Comparison of ENCODE assay signal across 26 mouse cellular contexts in the genomic region with DNA sequence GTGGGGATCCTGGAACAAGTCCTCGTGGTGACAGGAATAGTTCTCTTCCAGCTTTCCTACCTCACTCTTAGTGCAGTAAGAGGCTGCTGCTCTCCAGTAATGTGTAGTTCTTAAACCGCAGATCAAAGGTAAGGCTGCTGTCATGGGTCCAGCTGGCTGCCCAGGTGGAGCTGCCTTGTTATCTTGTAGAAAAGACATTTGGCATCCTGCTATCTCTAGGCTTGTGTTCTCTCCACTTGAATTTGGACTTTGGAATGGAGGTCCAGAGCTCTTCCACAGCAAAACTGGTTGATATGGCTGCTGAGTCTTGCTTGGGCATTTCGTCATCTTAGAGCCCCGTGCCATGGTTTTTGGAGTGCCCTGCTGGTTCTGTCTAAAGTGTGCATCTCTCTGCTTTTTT. TPM values are rescaled to one million over a fixed set of nuclear protein-coding genes. Genes with fewer than 3 reads are reported as not detected.
"Had no signal": no experiment of that assay in that cellular context is flagged by ENCODE, and none has a peak within 500 bp of the region (broad histone marks: within the 10 kb centered on the region; RNA-seq: fewer than 3 reads in every experiment).

No protein-coding gene starts in this region.

- H3K27me3 ChIP-seq: limb, embryonic 12.5 days; limb, embryonic 15.5 days; lung, embryonic 15.5 days; megakaryocyte, embryonic 14.5 days; midbrain, embryonic 15.5 days; neural tube, embryonic 12.5 days; neural tube, embryonic 15.5 days; stomach, embryonic 15.5 days had no signal

- H3K4me3 ChIP-seq: left cerebral cortex, adult 2 months; limb, embryonic 12.5 days; limb, embryonic 15.5 days; lung, embryonic 15.5 days; megakaryocyte, embryonic 14.5 days; midbrain, embryonic 10.5 days; midbrain, embryonic 15.5 days; neural tube, embryonic 12.5 days; neural tube, embryonic 15.5 days; stomach, embryonic 15.5 days had no signal

- H3K9ac ChIP-seq: limb, embryonic 12.5 days; limb, embryonic 15.5 days; liver, embryonic 14.5 days; lung, embryonic 15.5 days; midbrain, embryonic 15.5 days; neural tube, embryonic 12.5 days; neural tube, embryonic 15.5 days; stomach, embryonic 15.5 days had no signal

- H3K9me3 ChIP-seq: limb, embryonic 12.5 days; limb, embryonic 15.5 days; lung, embryonic 15.5 days; megakaryocyte, embryonic 14.5 days; midbrain, embryonic 10.5 days; midbrain, embryonic 15.5 days; neural tube, embryonic 12.5 days; neural tube, embryonic 15.5 days; stomach, embryonic 15.5 days had no signal

- DNase-seq: kidney, adult 18-20 months; kidney, postnatal 25 days; layer of hippocampus, postnatal 36 days; left cerebral cortex, postnatal 4 days; lung, adult 18-20 months; lung, postnatal 10 days; lung, postnatal 36 days; right cerebral cortex, adult 18-20 months; right cerebral cortex, postnatal 14 days; right cerebral cortex, postnatal 4 days; spleen, adult 18-20 months; thymus, postnatal 36 days had no signal

- H3K4me2 ChIP-seq: limb, embryonic 12.5 days; limb, embryonic 15.5 days; lung, embryonic 15.5 days; midbrain, embryonic 15.5 days; neural tube, embryonic 12.5 days; neural tube, embryonic 15.5 days; stomach, embryonic 15.5 days had no signal

- H3K27ac ChIP-seq: kidney, postnatal 0 days; left cerebral cortex, adult 2 months; limb, embryonic 12.5 days; limb, embryonic 15.5 days; liver, embryonic 14.5 days; lung, embryonic 15.5 days; midbrain, embryonic 10.5 days; midbrain, embryonic 15.5 days; neural tube, embryonic 12.5 days; neural tube, embryonic 15.5 days; stomach, embryonic 15.5 days had no signal

- ATAC-seq: inflammation-experienced regulatory T-cells, adult 6 months; midbrain, embryonic 15.5 days had no signal

RNA-seq across cellular contexts. Expression of a gene that starts 4.7 kb away (rescaled TPM):
- polyA plus RNA-seq: limb, embryonic 12.5 days had no signal

RNA-seq across cellular contexts. Expression of a gene that starts 23.8 kb away (rescaled TPM):
- polyA plus RNA-seq: inflammation-experienced regulatory T-cells, adult 6 months; thymus, postnatal 0 days had no signal
